Comparison of ENCODE assay signal across 29 mouse cellular contexts in genomic region chr3:126735211-126735610, GRCm38 (mm10).
A peak's percentile ranks its signal among the peaks of the same experiment; 100 is the strongest.
DNase-seq lines count a peak whose midpoint lies in the region; ATAC-seq and TF ChIP-seq lines count a peak whose summit lies in the region.
"Had no signal": no experiment of that assay in that cellular context is flagged by ENCODE, and none has a peak within 500 bp of the region (broad histone marks: within the 10 kb centered on the region; RNA-seq: fewer than 3 reads in every experiment).

No protein-coding gene starts in this region.

- DNase-seq in embryonic facial prominence, embryonic 14.5 days (ENCODE audit: low spot score) = peak; percentile 6
- DNase-seq in embryonic facial prominence, embryonic 10.5 days (ENCODE audit: low spot score) = no peak
- no peak for DNase-seq in heart, postnatal 14 days
- no peak for DNase-seq in heart, postnatal 0 days (ENCODE audit: low spot score)
- DNase-seq in heart, postnatal 4 days = no peak
- no peak for DNase-seq in spleen, adult 12 weeks (ENCODE audit: low spot score)
- DNase-seq in c-Kit-positive CD71-positive TER-119-positive erythroid progenitor cells, embryonic 14.5 days (ENCODE audit: low spot score) = no peak
- DNase-seq: adrenal gland, adult 2 months; adrenal gland, postnatal 36 days; cerebellum, adult 8-10 months; cerebellum, postnatal 36 days; kidney, adult 8-10 months; kidney, postnatal 4 days; layer of hippocampus, postnatal 36 days; left cerebral cortex, postnatal 4 days; liver, postnatal 0 days; right cerebral cortex, postnatal 4 days; thymus, adult 2 months; thymus, postnatal 36 days had no signal

- H3K27ac ChIP-seq in embryonic facial prominence, embryonic 14.5 days (replicated peaks; ENCODE audit: low read depth, low read length) = no peak overlapping the region
- H3K27ac ChIP-seq in embryonic facial prominence, embryonic 10.5 days (replicated peaks) = no peak overlapping the region
- H3K27ac ChIP-seq in heart, embryonic 12.5 days (ENCODE audit: poor library complexity, severe bottlenecking) = peak overlapping the region; percentile 32
- peak overlapping the region; percentile 71 for H3K27ac ChIP-seq in heart, postnatal 0 days (ENCODE audit: low read depth)
- H3K27ac ChIP-seq: embryonic facial prominence, embryonic 12.5 days; hindbrain, embryonic 13.5 days; kidney, postnatal 0 days; liver, embryonic 12.5 days; neural tube, embryonic 13.5 days had no signal

- no peaks in the 10 kb centered on the region for H3K27me3 ChIP-seq in embryonic facial prominence, embryonic 14.5 days (replicated peaks; ENCODE audit: control insufficient read depth, insufficient read depth, low read length)
- H3K27me3 ChIP-seq in embryonic facial prominence, embryonic 10.5 days (replicated peaks; ENCODE audit: low read depth, poor library complexity, severe bottlenecking) = no peaks in the 10 kb centered on the region
- H3K27me3 ChIP-seq in heart, embryonic 12.5 days (replicated peaks) = no peaks in the 10 kb centered on the region
- H3K27me3 ChIP-seq in heart, postnatal 0 days (ENCODE audit: control insufficient read depth, insufficient read depth, low read length) = no peaks in the 10 kb centered on the region
- H3K27me3 ChIP-seq: embryonic facial prominence, embryonic 12.5 days; hindbrain, embryonic 13.5 days; liver, embryonic 12.5 days; neural tube, embryonic 13.5 days had no signal

- intact Hi-C loops in heart, postnatal 14 days (cut with DNase I) = no loop called here

- no peaks in the 10 kb centered on the region for H3K36me3 ChIP-seq in embryonic facial prominence, embryonic 14.5 days (ENCODE audit: control insufficient read depth, insufficient read depth, low read length)
- H3K36me3 ChIP-seq in embryonic facial prominence, embryonic 10.5 days (replicated peaks) = no peaks in the 10 kb centered on the region
- H3K36me3 ChIP-seq in heart, embryonic 12.5 days = 0 out of 2 replicates have a peak, but pooled peaks cover 7% of the 10 kb centered on the region
- H3K36me3 ChIP-seq in heart, postnatal 0 days (replicated peaks; ENCODE audit: control insufficient read depth, insufficient read depth, low read length) = no peaks in the 10 kb centered on the region
- H3K36me3 ChIP-seq: embryonic facial prominence, embryonic 12.5 days; hindbrain, embryonic 13.5 days; liver, embryonic 12.5 days; neural tube, embryonic 13.5 days had no signal

- H3K9ac ChIP-seq in embryonic facial prominence, embryonic 14.5 days (ENCODE audit: low read depth, low read length) = no peak overlapping the region
- H3K9ac ChIP-seq in heart, embryonic 12.5 days = no peak overlapping the region
- H3K9ac ChIP-seq in heart, postnatal 0 days (replicated peaks; ENCODE audit: low read depth, low read length) = no peak overlapping the region
- H3K9ac ChIP-seq: embryonic facial prominence, embryonic 12.5 days; hindbrain, embryonic 13.5 days; liver, embryonic 12.5 days; liver, postnatal 0 days; neural tube, embryonic 13.5 days had no signal

- H3K4me1 ChIP-seq in embryonic facial prominence, embryonic 14.5 days (ENCODE audit: control insufficient read depth, insufficient read depth, low read length) = peaks cover 4% of the 10 kb centered on the region; the same call in 1 of the 2 replicates
- H3K4me1 ChIP-seq in embryonic facial prominence, embryonic 10.5 days = peaks cover 7% of the 10 kb centered on the region; the same call in 1 of the 2 replicates
- peaks cover 27% of the 10 kb centered on the region for H3K4me1 ChIP-seq in heart, embryonic 12.5 days (replicated peaks)
- peaks cover 20% of the 10 kb centered on the region for H3K4me1 ChIP-seq in heart, postnatal 0 days (ENCODE audit: control insufficient read depth, insufficient read depth)
- H3K4me1 ChIP-seq: hindbrain, embryonic 13.5 days; liver, embryonic 12.5 days; neural tube, embryonic 13.5 days had no signal

- 47% methylated on average over 5 of the region's 5 CpGs for WGBS in embryonic facial prominence, embryonic 14.5 days
- 76% methylated on average over 5 of the region's 5 CpGs for WGBS in embryonic facial prominence, embryonic 10.5 days
- WGBS in heart, embryonic 12.5 days = 61% methylated on average over 5 of the region's 5 CpGs
- 64% methylated on average over 5 of the region's 5 CpGs for WGBS in heart, postnatal 0 days

- TF ChIP-seq EP300 in heart, postnatal 0 days (IDR thresholded peaks at IDR 0.05; ENCODE audit: low read depth) = no peak

- ATAC-seq in embryonic facial prominence, embryonic 14.5 days (ENCODE audit: low read depth) = no peak
- no peak for ATAC-seq in heart, embryonic 12.5 days (ENCODE audit: insufficient number of reproducible peaks, low FRiP score)
- no peak for ATAC-seq in heart, postnatal 0 days (ENCODE audit: insufficient read depth, low read depth)
- ATAC-seq: activated CD4-positive, CD25-positive, alpha-beta regulatory T cell, adult 4 months; forebrain, embryonic 16.5 days; intestine, embryonic 16.5 days; liver, embryonic 12.5 days had no signal

- no peaks in the 10 kb centered on the region for H3K9me3 ChIP-seq in embryonic facial prominence, embryonic 14.5 days (ENCODE audit: control insufficient read depth, low read length)
- no peaks in the 10 kb centered on the region for H3K9me3 ChIP-seq in embryonic facial prominence, embryonic 10.5 days
- H3K9me3 ChIP-seq in heart, embryonic 12.5 days (replicated peaks) = no peaks in the 10 kb centered on the region
- no peaks in the 10 kb centered on the region for H3K9me3 ChIP-seq in heart, postnatal 0 days (replicated peaks; ENCODE audit: control insufficient read depth, low read length)
- H3K9me3 ChIP-seq: embryonic facial prominence, embryonic 12.5 days; hindbrain, embryonic 13.5 days; liver, embryonic 12.5 days; neural tube, embryonic 13.5 days had no signal

- H3K4me2 ChIP-seq in embryonic facial prominence, embryonic 14.5 days (ENCODE audit: low read depth, low read length) = no peak overlapping the region
- no peak overlapping the region for H3K4me2 ChIP-seq in heart, embryonic 12.5 days
- no peak overlapping the region for H3K4me2 ChIP-seq in heart, postnatal 0 days (ENCODE audit: low read depth, low read length)
- H3K4me2 ChIP-seq: embryonic facial prominence, embryonic 12.5 days; hindbrain, embryonic 13.5 days; liver, embryonic 12.5 days; midbrain, embryonic 11.5 days; neural tube, embryonic 13.5 days had no signal

- no peak overlapping the region for H3K4me3 ChIP-seq in embryonic facial prominence, embryonic 14.5 days (ENCODE audit: low read depth, low read length)
- H3K4me3 ChIP-seq in embryonic facial prominence, embryonic 10.5 days = no peak overlapping the region
- no peak overlapping the region for H3K4me3 ChIP-seq in heart, embryonic 12.5 days
- H3K4me3 ChIP-seq in heart, postnatal 0 days (ENCODE audit: low read depth, low read length) = no peak overlapping the region
- H3K4me3 ChIP-seq: embryonic facial prominence, embryonic 12.5 days; hindbrain, embryonic 13.5 days; liver, embryonic 12.5 days; neural tube, embryonic 13.5 days had no signal

- TF ChIP-seq CTCF in heart, postnatal 0 days (IDR thresholded peaks at IDR 0.05; ENCODE audit: low read depth) = no peak

Comparison
In these comparisons a context has a peak if more than half of its experiments do, and no peak if none do; other contexts are left out.
1. H3K27ac ChIP-seq: peak in heart, embryonic 12.5 days (single experiment) and heart, postnatal 0 days (single experiment); none in embryonic facial prominence, embryonic 14.5 days (single experiment) and embryonic facial prominence, embryonic 10.5 days (single experiment).